Mouse (Mus musculus) lung, postnatal 0 days (tissue): ENCODE data around the gene Fstl4. TPM values are rescaled to one million over a fixed set of nuclear protein-coding genes. Genes with fewer than 3 reads are reported as not detected.
"Not testable (repeated sequence)": the region's sequence is repeated elsewhere in the genome, so short reads cannot be mapped to it uniquely, and the experiment has no call there.

Experiments used
- ATAC-seq: fragments of 200-750 bp; cut with Nextera tagmentation; 2 replicates; pipeline ENCODE4 v1.8.0; 2017; ENCODE audit warnings: moderate library complexity
- DNase-seq: peaks from one replicate; pipeline ENCODE4 v3.0.0-alpha.2; 2016; ENCODE audit warnings: low spot score
- H3K27ac ChIP-seq: fragments of 300-500 bp; sonication (generic); 2 replicates; pipeline ENCODE4 v1.5.1; 2014; ENCODE audit warnings: antibody characterized with exemption, mild to moderate bottlenecking, low read length, mixed read lengths
- H3K27me3 ChIP-seq: fragments of 300-500 bp; sonication (generic); replicated peaks from 2 replicates; pipeline ENCODE4 v1.6.1; 2014; ENCODE audit warnings: low read length, mixed read lengths; ENCODE audit not compliant: insufficient read depth
- H3K36me3 ChIP-seq: fragments of 300-500 bp; sonication (generic); 2 replicates; pipeline ENCODE4 v1.6.1; 2014; ENCODE audit warnings: low read length, mixed read lengths; ENCODE audit not compliant: insufficient read depth
- H3K4me1 ChIP-seq: fragments of 300-500 bp; sonication (generic); 2 replicates; pipeline ENCODE4 v1.6.1; 2014; ENCODE audit warnings: antibody characterized with exemption, low read depth, low read length, mixed read lengths; ENCODE audit not compliant: insufficient read depth
- H3K4me2 ChIP-seq: fragments of 300-500 bp; sonication (generic); replicated peaks from 2 replicates; pipeline ENCODE4 v1.6.1; 2014; ENCODE audit warnings: low read depth, mild to moderate bottlenecking, low read length, moderate library complexity, mixed read lengths
- H3K4me3 ChIP-seq: fragments of 300-500 bp; sonication (generic); 2 replicates; pipeline ENCODE4 v1.5.1; 2014; ENCODE audit warnings: low read depth, low read length
- H3K9ac ChIP-seq: fragments of 300-500 bp; sonication (generic); replicated peaks from 2 replicates; pipeline ENCODE4 v1.6.1; 2014; ENCODE audit warnings: low read depth, mild to moderate bottlenecking
- H3K9me3 ChIP-seq: fragments of 300-500 bp; sonication (generic); 2 replicates; pipeline ENCODE4 v1.6.1; 2016; ENCODE audit warnings: low read length, mixed read lengths
- CTCF ChIP-seq: IDR thresholded peaks from 2 replicates; pipeline ENCODE4 v1.5.1; 2016; ENCODE audit warnings: antibody characterized with exemption, mild to moderate bottlenecking
- EP300 ChIP-seq: IDR thresholded peaks from 2 replicates; pipeline ENCODE4 v1.6.1; 2016; ENCODE audit warnings: antibody characterized with exemption, mild to moderate bottlenecking, control low read depth
- WGBS: fragments of 180-500 bp; shearing (Covaris S2); extraction: QIAGEN DNeasy Blood & Tissue Kit; methylation state at CpG from one replicate; pipeline ENCODE4 v1.1.7; 2014; 5-methylcytosine and 5-hydroxymethylcytosine counted together
- polyA plus RNA-seq: library from polyadenylated mRNA; unstranded; fragments of >200 nt; fragmentation: Nextera tagmentation; extraction: Ambion mirVana; gene quantifications from 2 replicates; pipeline ENCODE4 v1.2.1, GENCODE M21; 2015

Fstl4 gene
- polyA plus RNA-seq, 1 experiment from 2014 or later: 2.9 TPM

DNA sequence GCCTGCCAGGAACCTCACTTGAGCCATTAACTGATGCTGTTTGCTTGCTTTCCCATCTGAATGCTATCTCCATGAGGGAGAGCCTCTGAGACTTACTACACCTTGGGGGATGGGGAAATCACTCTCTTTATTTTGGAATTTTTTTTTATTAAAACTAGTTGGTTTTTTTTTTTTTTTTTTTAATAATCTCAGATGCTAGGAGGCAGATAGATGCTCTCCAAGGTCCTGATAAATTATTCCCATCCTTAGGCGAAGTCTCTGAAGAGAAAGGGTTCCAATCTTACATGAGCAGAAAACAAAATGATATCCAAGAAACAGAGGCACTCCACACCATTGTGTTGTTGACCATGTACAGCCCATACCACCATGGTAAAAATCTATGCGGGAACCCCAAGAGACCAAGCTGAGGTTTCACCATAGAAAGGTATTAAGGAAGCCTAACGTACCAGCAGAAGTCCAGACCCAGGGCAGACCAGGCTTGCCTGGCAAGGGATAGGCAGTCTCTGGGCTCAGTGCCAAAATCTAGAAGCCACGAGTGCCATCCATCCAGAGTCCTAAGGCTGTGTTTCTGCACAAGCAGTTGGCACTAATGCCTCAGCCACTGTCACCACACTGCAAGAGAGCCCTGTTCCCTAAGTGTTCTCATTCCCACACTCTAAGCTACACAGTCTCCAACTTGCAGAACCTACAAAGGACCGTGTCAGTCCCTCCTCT, 423.1 kb downstream of the Fstl4 start:
- peak; percentile 4 for DNase-seq
- H3K9me3 ChIP-seq: no peaks in the 10 kb centered on the region
- WGBS: 62% methylated on average over 5 of the region's 5 CpGs
- no peak overlapping the region for H3K4me2 ChIP-seq
- H3K9ac ChIP-seq: no peak overlapping the region
- no peak overlapping the region for H3K4me3 ChIP-seq
- H3K27me3 ChIP-seq: no peaks in the 10 kb centered on the region
- TF ChIP-seq EP300 (no peak), CTCF (no peak)
- no peaks in the 10 kb centered on the region for H3K36me3 ChIP-seq
- no peaks in the 10 kb centered on the region; the same call in 1 of the 2 replicates for H3K4me1 ChIP-seq
- no peak for ATAC-seq
- no peak overlapping the region for H3K27ac ChIP-seq

DNA sequence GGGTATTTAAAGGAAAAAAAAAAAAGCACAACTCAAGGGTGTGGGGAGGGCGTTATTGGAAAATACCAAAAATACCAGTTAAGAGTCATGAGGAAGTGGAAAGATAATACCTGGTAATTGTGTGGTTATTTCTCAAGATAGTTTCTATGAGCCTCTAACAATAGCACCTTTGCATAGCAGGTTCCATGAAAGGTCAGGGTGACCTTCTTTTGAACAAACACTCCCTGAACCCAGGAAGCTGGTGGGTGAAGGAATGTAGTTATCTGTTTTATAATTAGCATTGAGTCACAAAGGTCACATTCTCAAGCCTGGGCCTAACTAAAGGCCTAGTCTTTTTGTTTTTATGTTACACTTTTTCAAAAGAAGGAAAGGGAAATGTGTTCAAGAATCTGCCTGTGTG, 432.1 kb downstream of the Fstl4 start:
- not testable (repeated sequence) for H3K9me3 ChIP-seq, H3K9ac ChIP-seq, H3K36me3 ChIP-seq, H3K27ac ChIP-seq, ATAC-seq, H3K4me1 ChIP-seq, H3K4me3 ChIP-seq, DNase-seq, H3K27me3 ChIP-seq, H3K4me2 ChIP-seq
- 82% methylated on average over 1 of the region's 1 CpGs for WGBS

DNA sequence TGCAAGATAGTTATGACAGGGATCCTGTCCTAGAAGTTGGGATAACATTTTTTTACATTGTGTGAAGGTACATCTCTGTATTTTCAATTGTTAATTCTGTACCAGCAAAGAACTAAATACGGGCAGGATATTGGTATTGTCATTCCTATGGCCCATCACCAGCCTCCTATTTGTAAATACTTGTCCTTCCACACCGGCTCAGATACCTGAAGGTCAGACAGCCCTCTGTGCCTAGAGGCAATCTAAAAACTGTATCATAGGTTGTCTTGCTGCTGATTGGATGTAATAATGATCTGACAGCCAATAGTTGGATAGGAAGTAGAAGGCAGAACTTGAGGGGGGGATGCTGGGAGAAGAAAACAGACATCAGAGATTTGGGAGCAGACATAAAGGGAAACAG, 432.7 kb downstream of the Fstl4 start:
- no peaks in the 10 kb centered on the region for H3K36me3 ChIP-seq
- no peak overlapping the region for H3K27ac ChIP-seq
- H3K4me3 ChIP-seq: no peak overlapping the region
- no peaks in the 10 kb centered on the region for H3K27me3 ChIP-seq
- DNase-seq (no peak), ATAC-seq (no peak)
- H3K9me3 ChIP-seq: no peaks in the 10 kb centered on the region
- H3K4me2 ChIP-seq: no peak overlapping the region
- WGBS: 86% methylated on average over 2 of the region's 2 CpGs
- H3K4me1 ChIP-seq: no peaks in the 10 kb centered on the region
- TF ChIP-seq CTCF: no peak
- TF ChIP-seq EP300: no peak
- H3K9ac ChIP-seq: no peak overlapping the region

DNA sequence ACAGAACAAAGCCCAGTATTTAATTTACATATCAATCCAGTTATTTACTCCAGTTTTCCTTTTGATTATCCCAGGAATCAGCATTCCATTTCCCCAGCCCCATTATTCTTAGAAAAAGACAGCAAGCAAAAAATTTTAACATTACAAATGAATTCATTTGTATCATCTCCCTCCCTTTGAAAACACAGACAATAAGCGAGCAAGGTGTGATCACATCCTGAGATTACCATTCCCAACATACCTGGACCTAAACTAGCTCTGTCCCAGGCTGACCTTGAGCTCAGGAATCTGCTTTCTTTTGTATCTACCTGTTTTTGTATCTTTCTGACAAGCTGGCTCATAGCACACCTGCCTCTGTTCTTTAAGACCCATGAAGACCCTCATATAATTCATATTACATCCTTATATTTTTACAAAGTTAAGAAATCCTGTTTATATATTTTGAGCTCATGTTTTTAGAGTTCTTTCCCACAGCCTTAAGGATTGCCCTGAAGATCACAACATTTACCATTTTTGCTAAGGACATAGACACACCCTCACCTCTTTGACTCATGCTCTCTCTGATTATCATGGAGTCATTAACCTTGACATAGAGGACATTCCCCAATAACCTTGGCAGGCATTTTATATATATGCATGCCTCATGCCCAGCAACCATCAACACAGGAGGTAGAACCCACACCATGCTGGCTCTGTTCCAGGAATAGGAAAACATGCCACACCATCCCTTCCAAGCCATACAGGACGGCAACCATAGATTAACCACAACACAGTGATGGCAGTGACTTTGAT, 438.2 kb downstream of the Fstl4 start:
- no peaks in the 10 kb centered on the region for H3K4me1 ChIP-seq
- ATAC-seq (no peak), DNase-seq (no peak)
- no peak overlapping the region for H3K27ac ChIP-seq
- no peak overlapping the region for H3K4me2 ChIP-seq
- no peaks in the 10 kb centered on the region for H3K36me3 ChIP-seq
- H3K9ac ChIP-seq: no peak overlapping the region
- WGBS: 79% methylated on average over 2 of the region's 2 CpGs
- TF ChIP-seq EP300: no peak
- TF ChIP-seq CTCF: no peak
- no peak overlapping the region for H3K4me3 ChIP-seq
- no peaks in the 10 kb centered on the region for H3K27me3 ChIP-seq
- no peaks in the 10 kb centered on the region for H3K9me3 ChIP-seq

DNA sequence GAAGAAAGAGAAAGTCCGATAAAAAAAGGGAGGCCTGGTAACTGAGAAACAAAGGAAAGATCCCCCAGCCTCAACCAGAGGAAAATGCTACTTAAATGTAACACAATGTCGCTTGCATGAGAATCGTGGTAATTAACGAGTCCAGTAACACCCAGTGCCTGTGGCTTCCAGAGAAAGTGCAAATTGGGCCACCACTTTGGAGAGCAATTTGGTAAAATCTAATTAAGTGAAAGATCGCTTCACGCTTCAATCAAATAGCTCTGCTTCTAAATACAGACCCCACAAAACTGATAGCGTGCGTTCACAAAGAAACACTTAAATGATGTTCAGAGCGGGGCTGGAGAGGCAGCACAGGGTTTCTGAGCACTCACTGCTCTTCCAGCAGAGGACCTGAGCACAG, 446.4 kb downstream of the Fstl4 start:
- 77% methylated on average over 9 of the region's 9 CpGs for WGBS
- H3K9ac ChIP-seq: no peak overlapping the region
- H3K27ac ChIP-seq: no peak overlapping the region
- no peak overlapping the region for H3K4me3 ChIP-seq
- no peaks in the 10 kb centered on the region for H3K4me1 ChIP-seq
- no peaks in the 10 kb centered on the region for H3K36me3 ChIP-seq
- no peak for TF ChIP-seq CTCF
- H3K9me3 ChIP-seq: no peaks in the 10 kb centered on the region
- H3K27me3 ChIP-seq: no peaks in the 10 kb centered on the region
- DNase-seq (no peak), ATAC-seq (no peak)
- H3K4me2 ChIP-seq: no peak overlapping the region

DNA sequence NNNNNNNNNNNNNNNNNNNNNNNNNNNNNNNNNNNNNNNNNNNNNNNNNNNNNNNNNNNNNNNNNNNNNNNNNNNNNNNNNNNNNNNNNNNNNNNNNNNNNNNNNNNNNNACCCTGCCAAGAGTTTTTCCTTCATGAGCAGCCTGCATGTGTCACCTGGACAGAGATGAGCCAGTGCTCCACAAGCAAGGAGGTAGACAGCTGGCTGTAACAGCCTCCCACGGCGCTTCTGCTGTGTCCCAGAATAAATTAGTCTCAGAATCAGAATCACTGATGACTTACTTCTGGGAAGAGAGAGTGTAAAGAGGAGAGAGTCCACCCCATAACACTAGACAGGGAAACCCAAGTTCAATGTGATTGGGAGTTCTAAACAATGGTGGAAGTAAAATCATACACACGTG, 464.6 kb downstream of the Fstl4 start:
- H3K4me2 ChIP-seq: no peak overlapping the region
- TF ChIP-seq EP300 (no peak), CTCF (no peak)
- H3K4me3 ChIP-seq: no peak overlapping the region
- ATAC-seq (no peak), DNase-seq (no peak)
- no peak overlapping the region for H3K27ac ChIP-seq
- 87% methylated on average over 3 of the region's 3 CpGs for WGBS
- no peaks in the 10 kb centered on the region for H3K36me3 ChIP-seq
- no peaks in the 10 kb centered on the region for H3K9me3 ChIP-seq
- no peak overlapping the region for H3K9ac ChIP-seq
- no peaks in the 10 kb centered on the region for H3K4me1 ChIP-seq
- H3K27me3 ChIP-seq: no peaks in the 10 kb centered on the region
